Mouse (Mus musculus) thymus, adult 2 months (tissue): ENCODE results near the gene Dclre1c.

ENCODE experiments used
- CTCF ChIP-seq: fragments of 200-500 bp; IDR thresholded peaks from 2 replicates; pipeline ENCODE4 v1.5.1; 2012; ENCODE audit warnings: mild to moderate bottlenecking, control low read depth, low read length, moderate library complexity, borderline replicate concordance; ENCODE audit not compliant: control insufficient read depth, poor library complexity, insufficient read depth; ENCODE audit errors: extremely low read depth
- POLR2A ChIP-seq: fragments of 200-500 bp; IDR thresholded peaks from 2 replicates; pipeline ENCODE4 v1.6.1; 2012; ENCODE audit warnings: mild to moderate bottlenecking, low read length, control low read depth, moderate library complexity; ENCODE audit not compliant: control insufficient read depth, poor library complexity, insufficient read depth; ENCODE audit errors: extremely low read depth

- no peak for TF ChIP-seq POLR2A
- TF ChIP-seq CTCF = no peak
These were observed 75.6 kb downstream of the Dclre1c start for GRCm38 (mm10) chr2:3499543-3499942.
